Mouse (Mus musculus) forelimb bud, embryonic 11.5 days (tissue): ENCODE measurements around the gene Gm49510.
"Not testable (repeated sequence)": the region's sequence is repeated elsewhere in the genome, so short reads cannot be mapped to it uniquely, and the experiment has no call there.

Experiments used
- DNase-seq: peaks from one replicate; pipeline ENCODE4 v3.0.0-alpha.2; 2012; ENCODE audit warnings: low read depth, low spot score

Gene Gm49510

GRCm38 (mm10) chr15:78878792-78879516 is 20.5 kb upstream of the Gm49510 start:
- not testable (repeated sequence) for DNase-seq

- DNase-seq: no peak
Measured at GRCm38 (mm10) chr15:78880432-78880831, 19.0 kb upstream of the Gm49510 start.

- DNase-seq: no peak
Measured at GRCm38 (mm10) chr15:78881828-78882227, 17.6 kb upstream of the Gm49510 start.

- DNase-seq: no peak
Measured at GRCm38 (mm10) chr15:78889401-78889853, 10.0 kb upstream of the Gm49510 start.

DNA sequence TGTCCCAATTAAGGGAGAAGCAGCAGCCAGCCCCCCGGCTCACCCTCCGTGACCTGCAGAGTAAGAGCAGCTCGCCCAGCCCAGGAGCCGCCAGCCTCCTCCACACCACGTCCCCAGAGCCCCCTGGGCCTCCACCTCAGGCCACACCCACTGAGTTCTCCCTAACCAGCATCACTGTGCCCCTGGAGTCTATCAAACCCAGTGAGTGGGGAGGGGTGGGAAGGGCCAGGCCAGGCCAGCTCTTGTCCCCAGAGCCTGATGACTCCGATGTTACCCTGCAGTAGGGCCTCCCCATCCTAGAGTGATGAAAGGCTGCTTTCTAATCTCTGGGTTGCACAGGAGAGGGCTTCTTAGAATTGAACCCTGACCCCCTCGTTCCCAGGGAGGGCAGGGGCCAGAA is 7.0 kb upstream of the Gm49510 start:
- no peak for DNase-seq

DNA sequence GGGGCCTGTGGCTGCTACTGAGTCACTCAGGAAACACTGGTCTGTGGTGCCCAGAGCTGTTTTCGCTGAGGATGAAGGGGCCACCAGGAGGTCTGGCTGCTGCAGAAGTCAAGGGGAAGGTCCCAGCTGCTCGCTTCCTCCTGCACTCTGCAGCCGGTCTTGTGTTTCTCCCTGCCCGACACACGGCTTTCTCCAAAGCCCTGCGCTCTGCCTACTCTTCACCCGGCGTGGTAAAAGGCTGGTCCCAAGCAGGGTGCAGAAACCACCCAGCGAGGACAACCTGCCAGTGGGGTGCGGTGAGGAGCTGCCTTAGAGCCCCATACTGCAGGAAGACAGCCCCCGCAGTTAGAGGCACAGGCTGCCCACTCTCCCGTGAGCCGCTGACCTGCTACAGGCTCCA is 4.7 kb upstream of the Gm49510 start:
- no peak for DNase-seq

- DNase-seq: no peak
Measured at GRCm38 (mm10) chr15:78895741-78896140, 3.7 kb upstream of the Gm49510 start.

GRCm38 (mm10) chr15:78896149-78896548 is 3.3 kb upstream of the Gm49510 start:
- no peak for DNase-seq

GRCm38 (mm10) chr15:78897488-78897887 is 2.0 kb upstream of the Gm49510 start:
- no peak for DNase-seq

- DNase-seq: no peak
Measured at GRCm38 (mm10) chr15:78898507-78899001, 913 bp upstream of the Gm49510 start.

DNA sequence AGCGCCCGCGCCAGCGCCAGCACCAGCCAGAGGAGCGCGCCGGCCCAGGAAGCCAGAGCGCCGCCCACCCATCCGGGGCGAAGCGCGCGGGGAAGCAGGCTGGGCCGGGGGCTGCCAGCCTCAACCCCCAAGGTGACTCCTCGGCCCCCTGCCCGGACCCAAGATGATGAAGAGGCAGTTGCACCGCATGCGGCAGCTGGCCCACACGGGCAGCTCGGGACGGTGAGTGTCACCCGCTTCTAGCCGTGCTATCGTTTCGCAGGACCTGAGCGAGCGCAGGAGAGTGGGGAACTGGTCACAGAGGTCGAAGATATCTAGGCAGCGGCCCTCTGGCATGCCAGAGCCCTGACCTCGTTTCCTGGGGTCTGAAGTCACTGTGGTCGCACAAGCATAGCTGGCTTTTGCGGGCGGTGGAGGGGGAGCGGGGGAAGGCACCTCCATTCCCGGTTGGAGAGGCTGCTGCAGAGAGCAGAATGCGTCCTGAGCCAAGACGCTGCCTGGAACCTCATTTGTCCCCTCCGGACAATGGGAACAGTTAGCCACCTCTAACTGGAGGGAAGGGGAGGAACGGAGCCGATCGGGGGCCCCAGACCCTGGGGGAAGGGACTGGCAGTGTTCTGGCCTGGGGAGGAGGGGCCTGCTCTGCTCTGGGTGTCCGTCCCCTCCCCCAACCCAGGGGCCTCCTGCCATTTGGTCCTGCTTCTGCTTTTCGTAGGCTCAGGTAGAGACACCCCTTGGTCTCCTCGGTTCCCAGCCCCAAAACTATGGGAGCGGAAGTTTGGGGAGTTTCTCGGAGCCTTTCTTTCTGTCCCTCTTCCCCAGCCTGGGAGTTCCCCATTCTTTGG is 495 bp downstream of the Gm49510 start, which contains the start of gene Sh3bp1:
Gene Sh3bp1, plus strand, starts transcription at position 29 of the 845 bp plus-strand sequence.
- DNase-seq: no peak

- DNase-seq: no peak
Measured at GRCm38 (mm10) chr15:78900585-78901421, 1.3 kb downstream of the Gm49510 start.

- DNase-seq: no peak
Measured at GRCm38 (mm10) chr15:78901422-78901789, 1.9 kb downstream of the Gm49510 start.

GRCm38 (mm10) chr15:78903243-78903642 is 3.8 kb downstream of the Gm49510 start:
- peak; percentile 88 for DNase-seq

DNA sequence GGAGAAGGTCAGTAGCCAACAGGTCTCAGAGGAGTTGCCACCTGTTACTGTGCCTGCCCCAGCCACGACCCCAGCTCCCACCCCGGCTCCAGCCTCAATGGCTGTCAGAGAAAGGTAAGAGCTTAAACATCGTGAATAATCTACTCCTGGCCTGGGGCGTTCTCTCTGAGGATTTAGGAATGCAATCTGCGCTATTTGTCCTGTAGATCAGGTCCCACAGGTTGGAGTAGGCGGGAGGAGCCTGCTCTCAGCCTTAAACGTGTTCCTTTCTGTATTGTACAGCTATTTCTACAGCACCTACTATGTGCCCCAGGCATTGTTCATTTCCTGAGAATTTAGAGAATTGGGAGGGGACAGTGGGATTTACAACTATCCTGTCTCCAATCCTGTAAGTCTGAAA is 8.9 kb downstream of the Gm49510 start:
- no peak for DNase-seq

GRCm38 (mm10) chr15:78908982-78909381 is 9.5 kb downstream of the Gm49510 start:
- no peak for DNase-seq

- no peak for DNase-seq
Measured at GRCm38 (mm10) chr15:78912040-78912439, 12.6 kb downstream of the Gm49510 start.

DNA sequence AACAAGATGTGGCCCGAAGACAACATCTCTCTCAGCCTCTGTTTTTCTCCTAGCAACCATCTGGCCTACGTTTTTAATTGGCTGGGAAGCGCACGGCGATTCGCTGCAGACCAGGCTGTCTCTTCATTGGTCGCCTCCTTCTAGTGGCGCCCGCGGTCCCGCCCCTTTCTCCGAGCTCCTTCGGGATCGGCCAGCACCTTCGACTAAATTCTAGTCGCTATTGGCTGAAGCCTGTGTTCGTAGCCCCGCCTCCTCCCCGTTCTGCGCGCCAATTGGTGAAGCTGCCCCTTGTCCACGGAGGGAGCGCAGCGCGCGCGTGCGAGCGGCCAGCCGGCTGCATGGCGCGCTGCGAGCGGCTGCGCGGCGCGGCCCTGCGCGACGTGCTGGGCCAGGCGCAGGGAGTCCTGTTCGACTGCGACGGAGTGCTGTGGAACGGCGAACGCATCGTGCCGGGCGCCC is 14.2 kb downstream of the Gm49510 start, which contains the start of gene Pdxp:
Gene Pdxp, plus strand, starts transcription at position 288 of the 459 bp plus-strand sequence.
- peak; percentile 98 for DNase-seq

DNA sequence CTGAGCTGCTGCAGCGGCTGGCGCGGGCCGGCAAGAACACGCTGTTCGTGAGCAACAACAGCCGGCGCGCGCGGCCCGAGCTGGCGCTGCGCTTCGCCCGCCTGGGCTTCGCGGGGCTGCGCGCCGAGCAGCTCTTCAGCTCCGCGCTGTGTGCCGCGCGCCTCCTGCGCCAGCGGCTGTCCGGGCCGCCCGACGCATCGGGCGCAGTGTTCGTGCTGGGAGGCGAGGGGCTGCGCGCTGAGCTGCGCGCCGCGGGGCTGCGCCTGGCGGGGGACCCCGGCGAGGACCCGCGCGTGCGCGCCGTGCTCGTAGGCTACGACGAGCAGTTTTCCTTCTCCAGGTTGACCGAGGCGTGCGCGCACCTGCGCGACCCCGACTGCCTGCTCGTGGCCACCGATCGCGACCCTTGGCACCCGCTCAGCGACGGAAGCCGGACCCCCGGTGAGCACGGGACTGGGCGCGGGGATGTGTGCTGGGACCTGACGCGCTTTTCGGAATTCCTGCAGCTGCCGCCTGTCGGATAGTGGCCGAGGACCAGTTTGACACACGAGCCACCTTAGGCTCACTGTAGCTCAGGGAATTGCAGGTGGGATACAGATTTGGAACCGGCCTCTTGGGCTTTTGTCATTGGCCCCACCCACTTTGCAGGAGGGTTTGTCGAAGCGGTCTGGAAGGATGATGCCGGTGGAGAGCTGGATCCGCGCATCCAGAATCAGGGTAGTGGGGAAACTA is 14.8 kb downstream of the Gm49510 start:
- no peak for DNase-seq

DNA sequence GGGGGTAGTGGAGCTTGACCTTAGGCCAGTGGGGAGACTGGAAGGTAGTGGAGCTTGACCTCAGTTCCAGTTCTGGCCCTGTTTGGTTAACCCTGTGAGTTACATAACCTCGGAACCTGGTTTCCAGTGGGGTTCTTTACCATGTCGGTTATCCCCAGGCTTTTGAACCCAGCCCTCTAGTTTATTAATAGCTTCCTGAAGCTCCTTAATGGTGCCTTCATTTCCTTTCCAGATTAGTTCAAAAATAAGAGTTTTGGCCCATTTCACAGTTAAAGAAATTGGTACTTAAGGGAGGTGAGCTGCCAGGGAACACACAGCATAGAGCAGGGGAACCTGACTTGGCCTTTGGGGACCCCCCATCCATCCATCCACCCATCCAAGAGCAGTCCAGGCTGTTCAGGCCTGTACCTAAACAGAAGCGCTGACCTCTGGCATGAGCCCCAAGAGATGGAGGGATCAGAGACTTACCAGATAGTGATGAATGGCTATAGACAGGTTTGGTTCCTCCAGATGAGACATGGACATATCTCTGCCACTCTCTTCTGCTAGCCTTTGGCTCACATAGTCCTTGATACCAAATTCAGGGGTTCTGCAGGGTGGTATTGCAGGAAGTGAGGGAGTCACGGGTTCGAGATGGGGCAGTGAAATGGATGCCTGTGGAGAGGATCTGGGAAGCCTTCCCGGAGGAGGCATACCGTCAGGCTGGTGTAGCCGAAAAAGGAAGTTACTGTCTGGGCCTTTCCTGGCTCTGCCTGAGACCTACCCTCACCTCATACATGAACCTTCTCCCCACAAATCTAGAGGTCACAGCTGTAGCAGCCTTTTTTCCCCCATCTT is 15.6 kb downstream of the Gm49510 start:
- DNase-seq: no peak
